Mouse (Mus musculus): ENCODE measurements around the gene Fank1. TPM values are rescaled to one million over a fixed set of nuclear protein-coding genes. Genes with fewer than 3 reads are reported as not detected.

The Fank1 gene
- total and polyA plus RNA-seq, 2 experiments from 2014 or later, result 3.6 to 6.0 TPM

DNA sequence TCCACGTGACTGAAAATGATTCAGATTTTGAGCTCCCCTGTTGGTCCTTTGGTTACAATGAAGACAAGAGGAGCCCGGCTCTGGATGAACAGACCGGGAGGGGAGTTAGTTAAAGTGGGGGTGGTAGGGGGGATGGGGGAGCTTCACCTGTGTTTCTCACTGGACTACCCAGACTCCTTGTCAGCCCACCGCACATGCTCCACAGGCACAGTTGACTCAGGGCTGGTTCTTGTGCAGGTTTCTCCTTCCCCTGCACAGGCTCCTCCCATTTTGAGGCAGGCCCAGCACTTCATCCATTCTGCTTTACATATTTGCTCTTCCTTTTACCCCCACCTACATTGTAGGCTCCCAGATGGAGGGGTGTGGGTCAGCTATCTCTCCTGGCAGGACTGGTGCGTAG is 86.1 kb downstream of the Fank1 start:
- Histone ChIP-seq H3K9me3 (ENCODE audit: low read length) (no peaks in the 10 kb centered on the region), H3K4me1 (ENCODE audit: insufficient read depth, low read length) (no peaks in the 10 kb centered on the region), H3K9ac (replicated peaks; ENCODE audit: low read length) (no peak overlapping the region), H3K36me3 (ENCODE audit: insufficient read depth, low read length) (no peaks in the 10 kb centered on the region), H3K27me3 (ENCODE audit: insufficient read depth, low read length) (no peaks in the 10 kb centered on the region), H3K4me2 (ENCODE audit: low read depth, low read length) (no peak overlapping the region), H3K4me3 (ENCODE audit: low read length) (no peak overlapping the region), H3K27ac (no peak overlapping the region)
- no peak for TF ChIP-seq CTCF (IDR thresholded peaks at IDR 0.05; ENCODE audit: low read depth)
- no peak for DNase-seq (ENCODE audit: low spot score)
- no peak for ATAC-seq
- 77% methylated on average over 5 of the region's 5 CpGs for WGBS

DNA sequence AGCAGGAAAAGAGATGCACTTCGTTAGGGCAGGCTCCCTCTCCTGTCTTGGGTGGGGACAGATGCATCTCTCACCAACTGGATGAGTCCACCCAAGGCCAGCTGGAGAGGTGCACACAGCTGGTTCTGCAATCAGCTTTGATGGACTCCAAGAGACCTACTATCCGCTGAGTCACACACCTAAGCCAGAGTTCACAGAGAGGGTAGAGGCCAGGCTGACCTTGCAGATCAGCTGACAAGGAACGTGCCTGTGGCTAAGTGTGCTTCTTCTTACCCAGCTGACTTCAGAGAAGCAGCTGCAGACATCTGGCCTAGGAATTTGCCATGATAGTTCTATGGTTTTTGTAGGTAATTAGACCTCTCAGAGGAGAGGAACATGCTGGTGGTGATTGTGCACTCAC is 86.5 kb downstream of the Fank1 start:
- H3K9me3 ChIP-seq (ENCODE audit: low read length), result no peaks in the 10 kb centered on the region
- H3K27me3 ChIP-seq (ENCODE audit: insufficient read depth, low read length), result no peaks in the 10 kb centered on the region
- no peak for TF ChIP-seq CTCF (IDR thresholded peaks at IDR 0.05; ENCODE audit: low read depth)
- 81% methylated on average over 3 of the region's 3 CpGs for WGBS
- no peak overlapping the region for H3K9ac ChIP-seq (replicated peaks; ENCODE audit: low read length)
- H3K4me2 ChIP-seq (ENCODE audit: low read depth, low read length), result no peak overlapping the region
- H3K4me3 ChIP-seq (ENCODE audit: low read length), result no peak overlapping the region
- H3K36me3 ChIP-seq (ENCODE audit: insufficient read depth, low read length), result no peaks in the 10 kb centered on the region
- H3K27ac ChIP-seq, result no peak overlapping the region
- no peaks in the 10 kb centered on the region for H3K4me1 ChIP-seq (ENCODE audit: insufficient read depth, low read length)
- ATAC-seq (no peak), DNase-seq (ENCODE audit: low spot score) (no peak)

DNA sequence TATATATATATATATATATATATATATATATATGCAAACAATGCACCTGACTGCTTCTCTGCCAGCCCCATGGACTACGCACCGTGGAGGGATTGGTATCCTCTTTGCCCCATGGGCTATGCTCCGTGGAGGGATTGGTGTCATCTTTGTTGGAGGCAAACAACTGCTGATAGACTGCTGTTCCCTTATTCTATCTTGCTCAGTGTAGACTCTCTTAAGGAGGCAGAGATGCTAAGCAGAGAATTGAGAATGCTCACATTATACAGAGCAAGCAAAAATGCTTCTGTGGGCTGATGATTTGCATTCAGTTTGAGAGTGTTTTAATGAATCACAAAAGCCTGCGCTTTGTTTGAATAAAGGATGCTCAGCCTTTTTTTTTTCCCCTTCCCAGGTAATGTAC is 87.0 kb downstream of the Fank1 start:
- no peak for DNase-seq (ENCODE audit: low spot score)
- no peak for ATAC-seq

DNA sequence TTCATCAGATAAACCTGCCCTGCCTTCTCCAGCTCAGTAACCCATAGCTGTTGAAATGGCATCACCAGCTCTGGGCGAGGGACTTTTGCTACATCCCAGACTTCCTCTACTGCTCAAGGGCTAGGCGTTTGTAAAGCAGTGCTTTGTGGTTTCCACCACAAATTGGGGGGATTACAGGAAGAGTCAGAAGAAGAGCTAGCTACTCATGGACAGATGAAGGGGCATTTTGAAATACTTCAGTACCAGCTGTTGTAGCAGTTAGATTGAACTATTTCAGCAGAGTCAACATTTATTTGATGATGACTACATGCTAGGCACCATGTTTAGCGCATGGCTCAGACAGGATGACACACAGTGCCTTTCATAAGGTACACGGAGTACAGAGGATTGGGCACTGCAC is 93.6 kb downstream of the Fank1 start:
- Histone ChIP-seq H3K4me3 (ENCODE audit: low read length) (no peak overlapping the region), H3K27me3 (ENCODE audit: insufficient read depth, low read length) (no peaks in the 10 kb centered on the region), H3K27ac (no peak overlapping the region), H3K4me2 (ENCODE audit: low read depth, low read length) (no peak overlapping the region), H3K36me3 (ENCODE audit: insufficient read depth, low read length) (no peaks in the 10 kb centered on the region), H3K4me1 (ENCODE audit: insufficient read depth, low read length) (no peaks in the 10 kb centered on the region), H3K9ac (replicated peaks; ENCODE audit: low read length) (no peak overlapping the region), H3K9me3 (ENCODE audit: low read length) (no peaks in the 10 kb centered on the region)
- DNase-seq (ENCODE audit: low spot score) (no peak), ATAC-seq (no peak)
- no peak for TF ChIP-seq CTCF (IDR thresholded peaks at IDR 0.05; ENCODE audit: low read depth)
- WGBS, result 88% methylated on average over 4 of the region's 4 CpGs

More for the DNA sequence above, 87.0 kb downstream of the Fank1 start:
- no peaks in the 10 kb centered on the region for H3K27me3 ChIP-seq (ENCODE audit: insufficient read depth, low read length)
- H3K4me1 ChIP-seq (ENCODE audit: insufficient read depth, low read length), result no peaks in the 10 kb centered on the region
- H3K27ac ChIP-seq, result no peak overlapping the region
- no peak overlapping the region for H3K4me3 ChIP-seq (ENCODE audit: low read length)
- no peak overlapping the region for H3K4me2 ChIP-seq (ENCODE audit: low read depth, low read length)
- H3K9ac ChIP-seq (replicated peaks; ENCODE audit: low read length), result no peak overlapping the region
- no peaks in the 10 kb centered on the region for H3K36me3 ChIP-seq (ENCODE audit: insufficient read depth, low read length)
- 74% methylated on average over 4 of the region's 4 CpGs for WGBS
- no peaks in the 10 kb centered on the region for H3K9me3 ChIP-seq (ENCODE audit: low read length)
- no peak for TF ChIP-seq CTCF (IDR thresholded peaks at IDR 0.05; ENCODE audit: low read depth)

DNA sequence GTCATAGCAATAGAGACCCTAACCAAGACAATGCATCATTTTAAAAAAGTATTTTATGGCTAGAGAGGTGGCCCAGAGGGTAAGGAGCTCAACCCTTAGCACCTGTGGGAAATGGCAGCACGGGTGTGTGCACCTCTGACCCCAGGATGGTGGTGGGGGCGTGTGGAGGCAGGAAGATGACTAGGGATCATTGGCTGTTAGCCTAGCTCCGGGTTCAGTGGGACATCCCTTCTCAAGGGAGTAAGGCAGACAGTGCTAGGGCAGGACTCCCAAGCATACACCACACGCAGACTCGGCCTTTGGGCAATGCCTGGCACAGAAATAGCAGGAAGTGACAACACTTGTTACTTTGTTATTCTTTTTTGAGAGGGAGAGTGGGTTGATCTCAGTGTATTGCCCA is 96.0 kb downstream of the Fank1 start:
- Histone ChIP-seq H3K9ac (replicated peaks; ENCODE audit: low read length) (no peak overlapping the region), H3K9me3 (ENCODE audit: low read length) (no peaks in the 10 kb centered on the region), H3K36me3 (ENCODE audit: insufficient read depth, low read length) (no peaks in the 10 kb centered on the region), H3K4me1 (ENCODE audit: insufficient read depth, low read length) (no peaks in the 10 kb centered on the region), H3K27ac (no peak overlapping the region), H3K4me3 (ENCODE audit: low read length) (no peak overlapping the region), H3K27me3 (ENCODE audit: insufficient read depth, low read length) (no peaks in the 10 kb centered on the region), H3K4me2 (ENCODE audit: low read depth, low read length) (no peak overlapping the region)
- ATAC-seq, result no peak
- no peak for DNase-seq (ENCODE audit: low spot score)
- no peak for TF ChIP-seq CTCF (IDR thresholded peaks at IDR 0.05; ENCODE audit: low read depth)
- 84% methylated on average over 5 of the region's 5 CpGs for WGBS

DNA sequence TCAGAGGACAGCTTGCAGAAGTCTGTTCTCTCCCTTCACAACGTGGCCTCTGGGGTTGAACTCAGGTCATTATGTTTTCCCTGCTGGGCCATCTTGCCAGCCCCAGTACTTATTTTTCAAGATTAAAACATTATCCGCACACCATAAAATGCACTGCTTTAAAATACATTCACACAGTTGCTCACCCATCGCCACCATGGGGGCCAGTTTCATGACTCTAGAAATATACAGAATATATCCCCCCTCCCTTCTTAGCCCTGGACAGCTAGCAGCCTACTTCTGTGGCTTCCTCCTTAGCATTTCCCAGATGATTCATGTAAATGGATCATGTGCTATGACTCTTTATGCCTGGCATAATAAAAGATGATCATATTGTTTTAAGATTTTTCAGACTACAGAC is 99.5 kb downstream of the Fank1 start:
- 68% methylated on average over 3 of the region's 3 CpGs for WGBS
- no peaks in the 10 kb centered on the region for H3K27me3 ChIP-seq (ENCODE audit: insufficient read depth, low read length)
- no peaks in the 10 kb centered on the region for H3K9me3 ChIP-seq (ENCODE audit: low read length)
- H3K4me3 ChIP-seq (ENCODE audit: low read length), result no peak overlapping the region
- no peak overlapping the region for H3K27ac ChIP-seq
- no peaks in the 10 kb centered on the region for H3K36me3 ChIP-seq (ENCODE audit: insufficient read depth, low read length)
- ATAC-seq, result no peak
- no peak overlapping the region for H3K4me2 ChIP-seq (ENCODE audit: low read depth, low read length)
- no peaks in the 10 kb centered on the region for H3K4me1 ChIP-seq (ENCODE audit: insufficient read depth, low read length)
- TF ChIP-seq CTCF (IDR thresholded peaks at IDR 0.05; ENCODE audit: low read depth), result no peak
- DNase-seq (ENCODE audit: low spot score), result no peak
- no peak overlapping the region for H3K9ac ChIP-seq (replicated peaks; ENCODE audit: low read length)

DNA sequence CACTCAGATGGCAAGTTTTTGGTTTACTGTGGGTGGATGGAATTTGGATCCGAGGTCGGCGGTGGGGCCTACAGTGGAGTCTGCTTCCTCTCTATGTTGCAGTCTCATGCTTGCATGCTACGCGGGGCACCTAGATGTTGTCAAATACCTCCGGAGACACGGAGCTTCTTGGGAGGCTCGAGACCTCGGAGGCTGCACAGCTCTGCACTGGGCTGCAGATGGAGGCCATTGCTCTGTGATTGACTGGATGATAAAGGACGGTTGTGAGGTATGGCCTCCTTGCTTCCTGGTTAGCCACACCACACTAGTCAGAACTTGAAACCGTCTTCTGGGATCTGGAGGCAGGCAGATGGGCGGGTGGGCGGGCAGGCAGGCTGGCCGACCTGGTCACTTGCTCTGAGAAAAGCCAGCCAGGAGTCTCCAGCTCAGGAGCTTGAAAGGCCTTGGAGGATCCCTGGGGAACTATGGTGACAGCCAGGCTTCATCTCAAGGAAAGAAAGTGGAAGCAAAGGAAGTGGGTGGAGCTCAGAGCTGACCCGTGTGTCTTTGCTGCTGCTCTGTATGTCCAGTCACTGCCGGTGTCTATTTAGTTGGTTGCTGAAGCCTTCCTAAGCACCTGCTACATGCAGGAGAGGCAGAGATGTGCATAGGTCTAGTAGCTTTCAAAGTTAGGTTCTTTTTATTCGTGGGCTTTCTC is 100.1 kb downstream of the Fank1 start:
- no peak overlapping the region for H3K27ac ChIP-seq
- ATAC-seq, result no peak
- no peaks in the 10 kb centered on the region for H3K36me3 ChIP-seq (ENCODE audit: insufficient read depth, low read length)
- no peak overlapping the region for H3K4me3 ChIP-seq (ENCODE audit: low read length)
- DNase-seq (ENCODE audit: low spot score), result no peak
- H3K9me3 ChIP-seq (ENCODE audit: low read length), result no peaks in the 10 kb centered on the region
- TF ChIP-seq CTCF (IDR thresholded peaks at IDR 0.05; ENCODE audit: low read depth), result no peak
- H3K4me2 ChIP-seq (ENCODE audit: low read depth, low read length), result no peak overlapping the region
- H3K4me1 ChIP-seq (ENCODE audit: insufficient read depth, low read length), result no peaks in the 10 kb centered on the region
- 80% methylated on average over 17 of the region's 17 CpGs for WGBS
- H3K27me3 ChIP-seq (ENCODE audit: insufficient read depth, low read length), result no peaks in the 10 kb centered on the region
- H3K9ac ChIP-seq (replicated peaks; ENCODE audit: low read length), result no peak overlapping the region

All from hindbrain, postnatal 0 days (tissue).